Mouse (Mus musculus): ENCODE measurements around the gene Tiam2. TPM values are rescaled to one million over a fixed set of nuclear protein-coding genes. Genes with fewer than 3 reads are reported as not detected.
"Not testable (repeated sequence)": the region's sequence is repeated elsewhere in the genome, so short reads cannot be mapped to it uniquely, and the experiment has no call there.

The Tiam2 gene
- polyA plus RNA-seq, 1 experiment = 0.38 TPM

GRCm38 (mm10) chr17:3336887-3337524 lies 10.6 kb downstream of the Tiam2 start:
- TF ChIP-seq CTCF (IDR thresholded peaks at IDR 0.05; ENCODE audit: low read depth, low read length) (no peak), POLR2A (IDR thresholded peaks at IDR 0.05; ENCODE audit: borderline replicate concordance, low read depth, low read length) (no peak)
- Histone ChIP-seq H3K4me3 (ENCODE audit: insufficient read depth, low read length) (no peak overlapping the region), H3K27ac (ENCODE audit: insufficient read depth, low read depth, low read length) (no peak overlapping the region), H3K4me1 (ENCODE audit: control insufficient read depth, insufficient read depth, low read length) (no peaks in the 10 kb centered on the region)

GRCm38 (mm10) chr17:3337525-3337888 lies 11.1 kb downstream of the Tiam2 start:
- no peak for TF ChIP-seq CTCF (IDR thresholded peaks at IDR 0.05; ENCODE audit: low read depth, low read length)
- TF ChIP-seq POLR2A (IDR thresholded peaks at IDR 0.05; ENCODE audit: borderline replicate concordance, low read depth, low read length) = no peak
- Histone ChIP-seq H3K27ac (ENCODE audit: insufficient read depth, low read depth, low read length) (no peak overlapping the region), H3K4me3 (ENCODE audit: insufficient read depth, low read length) (no peak overlapping the region), H3K4me1 (ENCODE audit: control insufficient read depth, insufficient read depth, low read length) (no peaks in the 10 kb centered on the region)

- TF ChIP-seq POLR2A (IDR thresholded peaks at IDR 0.05; ENCODE audit: borderline replicate concordance, low read depth, low read length) (no peak), CTCF (IDR thresholded peaks at IDR 0.05; ENCODE audit: low read depth, low read length) (no peak)
- no peak overlapping the region for H3K4me3 ChIP-seq (ENCODE audit: insufficient read depth, low read length)
- H3K27ac ChIP-seq (ENCODE audit: insufficient read depth, low read depth, low read length) = no peak overlapping the region
- H3K4me1 ChIP-seq (ENCODE audit: control insufficient read depth, insufficient read depth, low read length) = no peaks in the 10 kb centered on the region
These were observed 12.4 kb downstream of the Tiam2 start for GRCm38 (mm10) chr17:3338821-3339220.

GRCm38 (mm10) chr17:3344872-3345271 lies 18.5 kb downstream of the Tiam2 start:
- H3K4me1 ChIP-seq (ENCODE audit: control insufficient read depth, insufficient read depth, low read length) = peaks cover 2% of the 10 kb centered on the region; the same call in 1 of the 2 replicates
- no peak overlapping the region for H3K4me3 ChIP-seq (ENCODE audit: insufficient read depth, low read length)
- TF ChIP-seq CTCF (IDR thresholded peaks at IDR 0.05; ENCODE audit: low read depth, low read length) = no peak
- TF ChIP-seq POLR2A (IDR thresholded peaks at IDR 0.05; ENCODE audit: borderline replicate concordance, low read depth, low read length) = no peak
- H3K27ac ChIP-seq (ENCODE audit: insufficient read depth, low read depth, low read length) = no peak overlapping the region

GRCm38 (mm10) chr17:3345276-3345885 lies 19.0 kb downstream of the Tiam2 start:
- Histone ChIP-seq H3K27ac (ENCODE audit: insufficient read depth, low read depth, low read length) (no peak overlapping the region), H3K4me1 (ENCODE audit: control insufficient read depth, insufficient read depth, low read length) (peaks cover 6% of the 10 kb centered on the region; the same call in 1 of the 2 replicates), H3K4me3 (ENCODE audit: insufficient read depth, low read length) (no peak overlapping the region)
- TF ChIP-seq CTCF (IDR thresholded peaks at IDR 0.05; ENCODE audit: low read depth, low read length) (no peak), POLR2A (IDR thresholded peaks at IDR 0.05; ENCODE audit: borderline replicate concordance, low read depth, low read length) (no peak)

GRCm38 (mm10) chr17:3347800-3348199 lies 21.4 kb downstream of the Tiam2 start:
- H3K4me1 ChIP-seq (ENCODE audit: control insufficient read depth, insufficient read depth, low read length) = peaks cover 12% of the 10 kb centered on the region; the same call in 1 of the 2 replicates
- TF ChIP-seq CTCF (IDR thresholded peaks at IDR 0.05; ENCODE audit: low read depth, low read length) (no peak), POLR2A (IDR thresholded peaks at IDR 0.05; ENCODE audit: borderline replicate concordance, low read depth, low read length) (no peak)
- H3K27ac ChIP-seq (ENCODE audit: insufficient read depth, low read depth, low read length) = no peak overlapping the region
- no peak overlapping the region for H3K4me3 ChIP-seq (ENCODE audit: insufficient read depth, low read length)

GRCm38 (mm10) chr17:3349331-3349730 lies 23.0 kb downstream of the Tiam2 start:
- Histone ChIP-seq H3K4me1 (ENCODE audit: control insufficient read depth, insufficient read depth, low read length) (peaks cover 12% of the 10 kb centered on the region; the same call in 1 of the 2 replicates), H3K4me3 (ENCODE audit: insufficient read depth, low read length) (no peak overlapping the region), H3K27ac (ENCODE audit: insufficient read depth, low read depth, low read length) (no peak overlapping the region)
- TF ChIP-seq POLR2A (IDR thresholded peaks at IDR 0.05; ENCODE audit: borderline replicate concordance, low read depth, low read length) = no peak
- no peak for TF ChIP-seq CTCF (IDR thresholded peaks at IDR 0.05; ENCODE audit: low read depth, low read length)

GRCm38 (mm10) chr17:3349939-3350338 lies 23.6 kb downstream of the Tiam2 start:
- TF ChIP-seq POLR2A (IDR thresholded peaks at IDR 0.05; ENCODE audit: borderline replicate concordance, low read depth, low read length) (no peak), CTCF (IDR thresholded peaks at IDR 0.05; ENCODE audit: low read depth, low read length) (no peak)
- no peak overlapping the region for H3K4me3 ChIP-seq (ENCODE audit: insufficient read depth, low read length)
- peaks cover 12% of the 10 kb centered on the region; the same call in 1 of the 2 replicates for H3K4me1 ChIP-seq (ENCODE audit: control insufficient read depth, insufficient read depth, low read length)
- no peak overlapping the region for H3K27ac ChIP-seq (ENCODE audit: insufficient read depth, low read depth, low read length)

GRCm38 (mm10) chr17:3350405-3350804 lies 24.0 kb downstream of the Tiam2 start:
- TF ChIP-seq POLR2A (IDR thresholded peaks at IDR 0.05; ENCODE audit: borderline replicate concordance, low read depth, low read length) = no peak
- TF ChIP-seq CTCF (IDR thresholded peaks at IDR 0.05; ENCODE audit: low read depth, low read length) = no peak
- peaks cover 12% of the 10 kb centered on the region; the same call in 1 of the 2 replicates for H3K4me1 ChIP-seq (ENCODE audit: control insufficient read depth, insufficient read depth, low read length)
- no peak overlapping the region for H3K27ac ChIP-seq (ENCODE audit: insufficient read depth, low read depth, low read length)
- H3K4me3 ChIP-seq (ENCODE audit: insufficient read depth, low read length) = no peak overlapping the region

GRCm38 (mm10) chr17:3351668-3352067 lies 25.3 kb downstream of the Tiam2 start:
- no peak overlapping the region for H3K27ac ChIP-seq (ENCODE audit: insufficient read depth, low read depth, low read length)
- TF ChIP-seq POLR2A (IDR thresholded peaks at IDR 0.05; ENCODE audit: borderline replicate concordance, low read depth, low read length) (no peak), CTCF (IDR thresholded peaks at IDR 0.05; ENCODE audit: low read depth, low read length) (no peak)
- H3K4me3 ChIP-seq (ENCODE audit: insufficient read depth, low read length) = no peak overlapping the region
- peaks cover 12% of the 10 kb centered on the region; the same call in 1 of the 2 replicates for H3K4me1 ChIP-seq (ENCODE audit: control insufficient read depth, insufficient read depth, low read length)

- H3K4me1 ChIP-seq (ENCODE audit: control insufficient read depth, insufficient read depth, low read length) = peaks cover 12% of the 10 kb centered on the region; the same call in 1 of the 2 replicates
- not testable (repeated sequence) for H3K4me3 ChIP-seq (ENCODE audit: insufficient read depth, low read length); H3K27ac ChIP-seq (ENCODE audit: insufficient read depth, low read depth, low read length)
These were observed 26.8 kb downstream of the Tiam2 start for GRCm38 (mm10) chr17:3353141-3353540.
